Mouse (Mus musculus) central nervous system, embryonic 14 days (tissue): ENCODE results near the gene Derl2. TPM values are rescaled to one million over a fixed set of nuclear protein-coding genes. Genes with fewer than 3 reads are reported as not detected.

Experiments used
- polyA plus RNA-seq: library from polyadenylated mRNA; depleted of rRNA; stranded (reverse); fragments of >200 nt; gene quantifications from 2 replicates; pipeline ENCODE4 v1.2.3, GENCODE M21; 2012; rRNA removed

Derl2 gene
- polyA plus RNA-seq: 23.7 and 23.9 TPM in 2 replicates

GRCm38 (mm10) chr11:71019201-71020068 lies at the start of gene Derl2, which contains the start of gene Mis12:
TSS of gene Derl2 (minus strand) at chr11:71019841.
TSS of gene Mis12 (plus strand) at chr11:71019611.

DNA sequence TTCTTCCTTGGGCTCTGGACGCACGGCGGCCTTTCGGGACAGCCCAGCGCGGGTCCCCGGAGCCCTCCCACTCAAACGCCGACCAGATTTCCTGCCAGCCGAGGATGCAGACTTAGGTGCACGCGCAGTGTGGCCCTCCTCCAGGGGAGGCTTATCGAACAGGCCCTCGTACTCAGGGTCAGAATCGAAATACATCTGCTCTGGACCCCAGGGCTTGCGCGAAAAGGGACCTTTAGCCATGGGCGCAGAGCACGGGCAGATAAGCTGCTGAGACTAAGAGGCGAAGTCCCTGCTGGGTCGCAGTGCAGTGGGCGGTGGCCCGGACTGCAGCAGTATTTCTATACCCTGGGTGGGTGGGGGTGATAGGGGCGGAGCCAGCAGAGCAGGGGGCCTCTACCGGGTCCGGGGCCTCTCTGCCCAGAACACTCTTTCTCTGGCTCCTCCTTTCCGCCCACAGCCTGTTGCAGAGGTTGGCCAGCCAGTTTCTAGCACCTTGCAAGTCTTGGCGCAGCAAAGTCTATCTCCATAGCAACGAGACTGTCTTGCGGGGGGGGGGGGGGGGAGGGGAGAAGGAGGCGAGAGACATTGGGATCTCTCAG lies 13.6 kb upstream of the Derl2 start, which contains the start of gene 6330403K07Rik:
6330403K07Rik (minus strand) TSS at position 351 of the 599 bp plus-strand sequence.

DNA sequence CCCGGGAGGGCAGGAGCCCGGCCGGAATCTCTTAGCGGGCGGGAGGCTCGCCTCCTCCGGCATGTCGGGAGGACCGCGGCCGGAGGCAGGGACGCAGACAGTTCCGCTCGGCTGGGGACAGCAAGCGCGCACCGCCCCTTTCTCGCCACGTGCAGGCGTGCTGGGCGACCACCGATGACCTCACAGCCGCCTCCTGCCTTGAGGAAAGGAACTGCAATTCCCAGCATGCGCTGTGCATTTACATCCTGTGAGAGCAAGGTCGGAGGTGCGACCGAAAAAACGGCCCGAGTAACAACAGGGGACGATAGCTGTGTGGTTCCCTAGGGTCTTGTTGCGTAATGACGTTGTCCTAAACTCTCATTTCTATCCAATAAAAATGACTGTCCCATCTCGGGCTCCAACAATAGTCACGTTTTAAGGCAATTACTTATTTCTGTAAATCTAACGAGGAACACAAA lies 15.3 kb downstream of the Derl2 start, which contains the start of gene Dhx33:
Dhx33 (minus strand) TSS at position 122 of the 458 bp plus-strand sequence.

DNA sequence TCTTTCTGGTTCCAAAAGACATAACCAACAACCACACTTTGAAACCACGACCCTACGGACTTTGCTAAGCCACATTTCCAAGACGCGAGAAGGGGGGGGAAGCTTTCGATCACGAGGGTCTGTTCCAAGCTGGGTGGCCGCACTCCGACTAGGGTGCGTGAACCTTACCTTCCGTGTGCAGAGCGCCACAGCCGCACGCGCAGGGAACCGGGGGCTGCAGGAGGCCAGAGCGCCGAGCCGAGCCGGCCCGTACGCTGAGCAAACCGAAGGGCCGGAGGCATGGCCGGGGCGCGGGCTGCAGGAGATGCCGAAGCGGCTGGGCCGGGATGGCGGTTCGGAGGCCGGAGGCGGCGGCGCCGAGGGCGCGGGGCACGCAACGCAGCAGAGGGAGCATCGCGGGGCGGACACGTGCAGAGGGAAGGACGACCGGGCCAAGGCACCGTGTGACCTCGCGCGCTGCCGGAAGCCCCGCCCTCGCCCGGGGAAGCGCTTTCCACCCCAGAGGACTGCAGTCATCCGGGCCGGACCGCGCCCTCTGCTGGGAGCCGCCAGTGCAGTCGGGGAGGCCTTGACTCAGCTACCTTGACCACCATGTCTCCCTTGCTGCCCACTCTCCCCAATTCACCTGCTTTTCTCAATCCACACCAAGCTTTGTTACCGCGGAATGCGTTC lies 36.9 kb downstream of the Derl2 start, which contains the start of gene C1qbp:
C1qbp (minus strand) TSS at position 470 of the 672 bp plus-strand sequence.

GRCm38 (mm10) chr11:70969821-70970559 lies 49.7 kb downstream of the Derl2 start, which contains the start of the genes Nup88 and Rpain:
TSS of gene Nup88 (minus strand) at chr11:70969973.
TSS of gene Rpain (plus strand) at chr11:70970213.

Other genes with a start within 250 kb of the Derl2 start
- gene Scimp, start 207.3 kb downstream of the Derl2 start, polyA plus RNA-seq: 0.38 and 0.48 TPM in 2 replicates
- 24.1 and 24.6 TPM in 2 replicates for gene Rabep1, start 175.1 kb downstream of the Derl2 start, polyA plus RNA-seq
- 126 and 140 TPM in 2 replicates for gene Nup88, start 49.9 kb downstream of the Derl2 start, polyA plus RNA-seq
- 72.1 and 78.0 TPM in 2 replicates for gene Rpain, start 49.6 kb downstream of the Derl2 start, polyA plus RNA-seq
- gene C1qbp, start 36.8 kb downstream of the Derl2 start, polyA plus RNA-seq: 130 and 138 TPM in 2 replicates
- 25.6 and 26.6 TPM in 2 replicates for gene Dhx33, start 15.4 kb downstream of the Derl2 start, polyA plus RNA-seq
- gene Mis12, start 230 bp downstream of the Derl2 start, polyA plus RNA-seq: 24.5 and 25.0 TPM in 2 replicates
- gene 6330403K07Rik, start 13.7 kb upstream of the Derl2 start, polyA plus RNA-seq: 405 and 446 TPM in 2 replicates
- gene Nlrp1a, start 124.9 kb upstream of the Derl2 start, polyA plus RNA-seq: 0.03 and 0.06 TPM in 2 replicates
- gene Nlrp1b, start 210.9 kb upstream of the Derl2 start, polyA plus RNA-seq: 0.11 and 0.15 TPM in 2 replicates